Mouse (Mus musculus) left cerebral cortex, postnatal 10 days (tissue): ENCODE data around the gene Coa7. TPM values are rescaled to one million over a fixed set of nuclear protein-coding genes. Genes with fewer than 3 reads are reported as not detected.

ENCODE experiments used
- DNase-seq, 2 experiments: peaks; one replicate each; pipeline ENCODE4 v3.0.0; 2021 to 2022; ENCODE audit warnings: low spot score in 2 of 2, mixed read lengths in 1 of 2; ENCODE audit errors: extremely low spot score in 1 of 2
- intact Hi-C: fragments of 180-260 bp; cut with DNase I; formaldehyde crosslinking; loops from one replicate; pipeline ENCODE4 v1.15.1; 2025
- total RNA-seq, 2 experiments: library from RNA; stranded (reverse); gene quantifications; 2 replicates each; pipeline ENCODE4 v1.2.3; 2021

The Coa7 gene
- total RNA-seq, 2 experiments from 2014 or later = 36.8 to 39.7 TPM

DNA sequence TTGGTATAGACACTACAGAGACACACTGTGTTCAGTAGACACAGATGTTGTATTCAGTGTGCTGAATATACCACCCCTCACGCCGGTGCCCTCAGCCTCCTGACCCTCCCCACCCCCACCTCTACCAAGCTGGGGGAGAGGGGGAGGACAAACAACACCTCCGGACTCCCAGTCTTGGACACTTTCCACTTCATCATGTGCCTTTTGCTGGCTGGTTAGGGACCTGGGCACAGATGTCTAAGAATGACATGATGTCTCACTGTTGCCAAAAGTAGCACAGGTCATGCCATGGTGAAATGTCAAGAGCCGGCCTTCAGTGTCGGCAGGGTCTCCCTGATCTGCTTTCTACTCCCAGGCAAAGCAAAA lies 36.2 kb downstream of the Coa7 start:
- no peak for DNase-seq
- intact Hi-C loops = loop anchor here (5.0 kb wide), 1 partner anchor 93 kb away; the partner anchor contains the start of gene Tut4

DNA sequence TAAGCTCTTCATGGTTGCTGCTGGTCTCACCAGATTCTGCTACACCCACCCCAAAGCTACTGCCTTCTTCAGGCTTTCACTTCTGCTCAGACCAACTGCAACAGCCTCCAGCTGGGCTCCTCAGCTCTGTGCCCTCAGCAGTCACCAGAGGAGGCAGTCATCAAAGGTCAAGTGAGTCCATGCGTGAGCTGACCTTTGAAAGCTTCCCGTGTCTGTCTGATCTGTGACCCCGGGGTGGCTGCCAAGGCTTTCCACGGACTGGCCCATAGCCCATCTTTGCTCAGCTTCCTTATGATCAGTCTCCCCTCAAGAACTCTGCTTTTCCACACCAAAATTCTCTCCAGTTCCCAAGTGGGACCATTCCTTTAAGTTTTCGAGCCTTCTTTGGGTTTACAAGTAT lies 41.3 kb downstream of the Coa7 start:
- intact Hi-C loops = no loop called here
- DNase-seq = no peak

DNA sequence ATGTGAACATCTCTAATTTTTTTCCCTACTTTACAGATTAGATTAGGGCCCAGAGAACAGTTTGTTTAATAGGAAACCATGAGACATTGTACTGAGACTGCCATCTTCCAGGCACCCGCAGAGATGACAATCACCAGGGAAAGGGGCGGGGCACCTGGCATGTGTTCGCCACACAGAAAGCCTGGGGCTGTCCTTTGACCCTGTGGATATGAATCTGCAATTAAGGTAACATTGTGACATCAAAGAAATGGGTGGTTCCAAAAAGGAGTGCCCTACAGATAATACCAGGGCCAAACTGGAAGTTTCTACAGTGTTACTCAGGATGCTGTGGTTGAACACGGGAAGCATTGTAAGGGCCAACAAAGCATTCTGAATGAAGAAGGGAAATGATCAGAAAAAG lies 42.5 kb downstream of the Coa7 start:
- DNase-seq = no peak

DNA sequence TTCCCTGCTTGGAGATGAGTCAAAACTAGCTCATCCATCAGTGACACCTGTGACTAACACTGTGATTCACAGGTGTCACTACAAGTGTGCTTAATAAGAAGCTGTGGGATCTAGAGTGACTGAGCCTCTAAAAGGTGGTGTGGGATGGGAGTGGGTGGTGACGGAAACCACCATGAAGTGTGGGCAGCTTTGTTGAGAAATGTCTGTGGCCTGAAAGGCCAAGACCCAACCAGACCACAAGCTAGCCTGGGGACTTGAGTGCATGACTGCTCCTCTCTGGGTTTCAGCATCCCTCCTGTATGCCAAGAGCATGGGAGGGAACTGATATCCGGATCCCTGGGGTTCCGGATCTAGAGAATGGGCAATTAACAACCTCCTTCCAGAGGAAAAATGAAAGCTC lies 43.5 kb downstream of the Coa7 start:
- no peak for DNase-seq
- intact Hi-C loops = no loop called here

More for the DNA sequence above, 42.5 kb downstream of the Coa7 start:
- intact Hi-C loops = no loop called here

DNA sequence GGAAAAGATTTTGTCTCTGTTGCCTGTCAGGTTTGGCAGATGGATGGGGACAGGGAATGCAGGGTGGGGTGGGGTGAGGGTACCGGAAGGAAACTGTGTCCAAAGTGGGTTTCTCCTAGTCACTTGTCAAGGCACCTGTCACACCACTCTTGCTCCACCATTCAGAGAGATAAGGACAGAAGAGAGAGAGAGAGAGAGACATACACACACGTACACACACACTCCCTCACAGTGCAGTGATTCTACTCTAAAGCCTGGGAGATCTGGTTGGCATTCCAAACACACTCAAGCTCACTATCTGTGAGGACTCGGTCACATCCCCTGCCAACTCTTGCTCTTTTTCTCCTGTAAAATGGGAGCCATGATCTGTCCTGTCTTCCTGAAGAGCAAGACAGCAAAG lies 44.2 kb downstream of the Coa7 start:
- DNase-seq = no peak
- intact Hi-C loops = no loop called here

DNA sequence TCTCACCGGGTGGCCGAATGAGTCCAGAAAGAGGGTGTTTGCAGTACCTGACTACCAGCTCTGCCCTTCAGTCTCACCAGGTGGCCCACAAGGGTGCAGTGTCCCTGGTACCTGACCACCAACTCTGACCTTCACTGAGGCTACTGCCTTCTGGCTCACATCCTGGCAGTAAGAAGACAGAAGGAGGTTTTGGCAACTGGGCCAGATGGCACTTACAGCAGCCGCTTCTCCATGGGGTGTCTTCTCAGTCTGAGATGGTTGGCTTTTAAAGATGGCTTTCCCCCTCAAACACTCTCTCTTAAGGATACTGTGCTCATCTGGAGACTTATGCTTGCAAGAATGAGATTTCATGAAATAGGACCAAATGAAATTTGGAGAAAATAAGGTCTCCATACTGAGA lies 51.5 kb downstream of the Coa7 start:
- no peak for DNase-seq
- intact Hi-C loops = no loop called here

DNA sequence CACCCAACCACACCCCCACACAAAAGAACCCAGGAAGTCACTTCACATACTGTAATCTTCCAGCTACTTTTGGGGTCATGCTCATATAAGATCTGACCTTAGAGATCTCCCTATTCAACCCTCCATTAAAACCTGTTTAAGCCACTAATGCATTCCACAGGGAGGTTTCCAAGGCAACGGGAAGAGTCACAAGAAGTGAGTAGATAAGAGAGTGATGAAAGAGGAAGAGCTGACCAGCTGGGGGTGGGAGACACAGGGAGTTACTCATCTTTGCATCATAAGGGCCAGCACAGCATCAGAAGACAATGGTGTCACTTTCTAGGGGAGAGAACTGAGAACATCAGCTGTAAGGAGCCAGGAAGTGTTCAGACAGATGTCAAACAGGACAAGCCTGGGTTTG lies 52.2 kb downstream of the Coa7 start:
- DNase-seq = no peak
- intact Hi-C loops = no loop called here

DNA sequence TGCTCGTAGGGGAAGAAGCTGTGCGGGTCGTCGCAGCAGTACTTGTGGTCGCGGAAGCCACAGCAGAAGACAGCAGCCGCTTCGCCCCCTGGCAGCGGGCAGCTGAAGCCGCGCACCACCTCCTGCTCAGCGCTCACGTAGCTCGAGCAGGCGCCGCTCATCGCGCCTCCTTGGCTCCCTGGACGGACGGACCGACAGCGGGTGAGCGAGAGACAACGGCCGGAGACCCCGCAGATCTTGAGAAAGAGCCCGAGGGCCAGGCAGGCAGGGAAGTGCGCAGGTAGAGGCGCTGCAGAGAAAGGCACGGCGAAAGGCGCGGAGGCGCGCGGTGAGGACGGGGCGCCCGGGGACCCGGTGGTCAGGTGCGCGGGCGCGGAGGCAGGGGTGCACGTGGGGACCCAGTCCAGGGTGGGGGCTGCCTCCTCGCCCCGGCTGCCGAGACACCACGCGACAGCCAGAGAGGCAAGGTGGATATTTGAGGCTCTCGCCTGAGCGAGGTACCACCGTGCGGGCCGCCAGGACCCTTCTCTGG lies 55.3 kb downstream of the Coa7 start, which contains the start of gene Shisal2a:
Gene Shisal2a, minus strand, starts transcription at position 167 of the 532 bp plus-strand sequence.
- intact Hi-C loops = no loop called here
- no peak for DNase-seq

DNA sequence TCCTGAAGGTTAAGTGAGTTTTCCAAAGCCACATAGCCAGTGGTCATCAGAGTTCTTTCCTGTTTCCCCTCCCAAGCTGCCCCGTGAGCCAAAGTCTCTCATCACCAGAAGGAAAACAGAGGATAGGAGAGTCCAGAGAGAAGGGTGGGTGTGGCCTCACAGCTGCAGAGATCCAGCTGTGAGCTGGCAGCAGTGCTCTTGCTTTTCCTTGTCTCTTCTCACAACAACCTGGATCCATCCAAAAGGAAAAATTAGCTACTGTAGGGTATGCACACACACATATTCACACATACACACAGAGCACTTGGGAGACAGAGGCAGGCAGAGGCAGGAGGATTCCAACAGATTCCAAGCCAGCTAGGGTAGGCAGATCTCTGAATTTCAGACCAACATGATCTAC lies 58.1 kb downstream of the Coa7 start:
- peak in 1 of 2 experiments; percentile 27 for DNase-seq
- intact Hi-C loops = no loop called here

DNA sequence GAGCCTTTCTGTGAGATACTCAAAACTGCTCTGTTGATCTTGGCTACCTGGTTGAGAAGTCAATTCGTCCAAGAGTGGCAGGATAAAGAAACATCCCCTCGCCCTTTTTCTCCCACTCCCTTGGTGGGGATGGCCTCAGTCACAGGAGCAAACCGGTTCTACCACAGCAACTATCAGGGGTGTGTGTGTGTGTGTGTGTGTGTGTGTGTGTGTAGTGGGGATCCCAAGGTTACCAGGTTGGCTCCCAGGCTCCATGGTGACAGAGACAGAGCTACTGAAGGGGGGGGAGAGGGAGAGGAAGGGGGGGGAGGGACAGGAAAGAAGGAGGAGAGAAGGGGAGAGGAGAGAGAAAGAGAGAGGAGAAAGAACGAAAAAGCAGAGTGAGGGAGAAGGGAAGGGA lies 59.2 kb downstream of the Coa7 start:
- DNase-seq = no peak
- intact Hi-C loops = no loop called here

DNA sequence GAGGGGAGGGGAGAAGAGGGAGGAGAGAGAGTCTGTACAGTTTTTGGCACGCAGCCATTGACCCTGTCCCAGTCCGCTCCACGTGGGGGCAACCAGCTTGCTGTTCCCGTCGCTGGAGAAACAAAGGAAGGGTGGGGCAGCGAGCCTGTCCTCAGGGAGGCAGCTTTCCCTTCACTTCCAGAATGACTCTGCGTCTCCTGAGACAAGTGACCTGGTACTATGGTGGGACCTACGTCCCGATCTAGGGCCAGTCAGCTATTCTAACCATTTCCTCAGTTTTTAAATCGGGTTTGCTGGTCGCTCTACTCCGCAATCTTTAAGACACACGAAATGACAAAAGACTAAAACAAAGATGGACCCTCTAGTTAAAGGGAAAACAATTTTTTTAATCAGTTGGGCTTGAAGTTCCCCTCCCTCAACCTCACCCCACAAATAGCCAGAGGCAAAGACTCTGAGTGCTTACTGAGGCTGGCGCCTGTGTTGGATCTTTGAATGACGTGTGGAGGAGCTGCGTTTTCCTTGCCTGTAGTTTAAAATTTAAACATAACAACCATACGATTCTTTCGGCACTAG lies 59.8 kb downstream of the Coa7 start:
- intact Hi-C loops = no loop called here
- DNase-seq = peak; percentile 36 to 86

DNA sequence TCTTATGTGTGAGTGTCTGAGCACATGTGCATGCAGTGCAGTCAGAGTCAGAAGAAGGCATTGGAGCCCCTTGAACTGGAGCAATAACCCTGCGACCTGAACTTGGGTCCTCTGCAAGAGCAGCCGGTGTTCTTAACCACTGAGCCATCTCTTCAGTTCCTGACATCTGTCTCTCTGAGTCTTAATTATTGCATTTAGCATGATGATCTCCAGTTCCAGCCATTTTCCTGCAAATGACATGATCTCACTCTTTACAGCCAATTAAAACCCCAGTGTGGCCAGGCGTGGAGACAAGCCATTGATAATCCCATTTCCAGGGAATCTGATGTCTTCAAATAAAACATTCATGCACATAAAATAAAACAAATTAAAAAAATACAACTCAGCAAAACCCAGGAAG lies 60.8 kb downstream of the Coa7 start:
- DNase-seq = no peak
- intact Hi-C loops = no loop called here

DNA sequence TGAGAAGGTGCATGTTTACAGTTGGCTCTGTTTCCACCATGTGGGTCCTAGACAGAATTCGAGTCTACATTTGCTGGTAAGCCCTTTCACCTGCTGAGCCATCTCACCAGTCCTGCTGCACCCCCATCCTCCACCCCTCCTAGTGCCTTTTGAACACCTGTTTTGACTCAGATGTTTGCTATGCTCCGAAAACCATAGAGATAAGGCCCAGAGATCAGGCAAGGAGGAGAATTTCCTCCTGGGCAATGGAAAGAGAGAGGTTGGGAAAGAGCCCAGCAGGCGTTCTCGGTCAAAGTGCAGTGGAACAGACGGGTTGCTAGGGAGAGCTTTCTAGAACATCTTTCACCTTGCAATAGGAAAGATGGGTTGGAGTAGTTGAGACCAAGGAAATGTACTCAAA lies 63.2 kb downstream of the Coa7 start:
- intact Hi-C loops = no loop called here
- no peak for DNase-seq

Other genes starting within 250 kb of the Coa7 start
- gene Podn, start 231.7 kb upstream of the Coa7 start, total RNA-seq = 1 to 10 TPM; 4.4 to 5.8 TPM
- 10 to 100 TPM; 73.0 to 79.6 TPM for gene Scp2, start 183.1 kb upstream of the Coa7 start, total RNA-seq
- 10 to 100 TPM in 1 of 2 experiments, 1 to 10 TPM in 1; 9.4 to 11.0 TPM for gene Echdc2, start 162.7 kb upstream of the Coa7 start, total RNA-seq
- gene Zyg11a, start 110.1 kb upstream of the Coa7 start, total RNA-seq = under 1 TPM; 0.14 to 0.19 TPM
- 100 to 1,000 TPM; 151 to 166 TPM for gene Zyg11b, start 27.0 kb upstream of the Coa7 start, total RNA-seq
- gene Shisal2a, start 55.2 kb downstream of the Coa7 start, total RNA-seq = not detected
- gene Gpx7, start 78.8 kb downstream of the Coa7 start, total RNA-seq = 10 to 100 TPM in 1 of 2 experiments, 1 to 10 TPM in 1; 9.9 to 14.9 TPM
- 10 to 100 TPM; 41.5 to 42.0 TPM for gene Tut4, start 131.3 kb downstream of the Coa7 start, total RNA-seq